Mouse (Mus musculus): ENCODE results near the gene Erbb3. TPM values are rescaled to one million over a fixed set of nuclear protein-coding genes. Genes with fewer than 3 reads are reported as not detected.
"Not testable (repeated sequence)": the region's sequence is repeated elsewhere in the genome, so short reads cannot be mapped to it uniquely, and the experiment has no call there.

Gene Erbb3
- polyA plus RNA-seq (2015; fragmentation: Nextera tagmentation; extraction: Ambion mirVana): 21.4 and 22.6 TPM in 2 replicates

DNA sequence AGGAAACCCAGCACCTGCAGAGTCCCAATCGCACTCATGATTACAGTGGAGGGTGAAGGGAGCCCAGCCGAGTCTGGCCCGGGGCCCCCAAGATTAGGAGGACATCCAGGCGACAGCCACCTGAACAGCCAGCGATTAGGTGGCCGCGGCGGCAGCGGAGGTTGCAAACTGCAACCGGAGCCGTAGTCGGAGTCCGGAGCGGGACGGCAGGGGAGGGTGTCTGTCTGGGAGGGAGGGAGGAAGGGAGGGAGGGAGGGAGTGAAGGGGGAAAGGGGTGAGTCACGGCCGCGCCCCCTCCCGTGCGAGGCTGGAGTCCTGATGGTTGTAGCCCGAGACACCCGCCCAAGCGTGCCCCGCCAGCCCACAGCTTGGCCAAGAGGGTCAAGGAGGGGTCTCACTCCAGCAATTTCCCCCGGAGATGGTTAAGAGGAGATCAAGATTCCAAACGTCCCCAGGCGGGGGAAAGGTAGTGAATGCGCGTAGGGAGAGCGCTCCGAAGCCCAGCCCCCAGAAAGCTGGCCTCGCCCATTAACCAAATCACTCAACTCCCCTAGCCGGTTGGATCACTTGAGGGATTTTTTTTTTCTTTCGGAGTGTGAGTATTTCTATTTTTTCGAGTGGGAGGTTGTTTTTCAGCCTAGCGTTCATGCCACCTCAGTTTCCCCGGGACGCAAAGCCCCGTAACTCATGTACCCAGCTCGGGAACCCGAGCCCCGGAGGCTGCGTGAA is at the start of gene Erbb3:
Erbb3 (minus strand) TSS at position 189 of the 729 bp plus-strand sequence.
- Histone ChIP-seq H3K27me3 (replicated peaks; ENCODE audit: insufficient read depth, low read length) (no peaks in the 10 kb centered on the region; the same call in 1 of the 2 replicates), H3K4me3 (ENCODE audit: low read depth, low read length) (peak within 1 kb of the TSS; percentile 63), H3K9ac (replicated peaks; ENCODE audit: low read depth) (peak within 1 kb of the TSS; percentile 62), H3K27ac (ENCODE audit: low read length) (peak within 1 kb of the TSS; percentile 97), H3K36me3 (ENCODE audit: insufficient read depth, low read length) (no peaks in the 10 kb centered on the region), H3K4me1 (ENCODE audit: insufficient read depth, low read depth, low read length) (no peaks in the 10 kb centered on the region), H3K4me2 (replicated peaks; ENCODE audit: low read depth, low read length) (peak within 1 kb of the TSS; percentile 98), H3K9me3 (ENCODE audit: low read length) (no peaks in the 10 kb centered on the region)
- ATAC-seq (peak; percentile 84), DNase-seq (ENCODE audit: low spot score) (peak; percentile 89)
- under 1% methylated on average over 41 of the region's 43 CpGs for WGBS
- TF ChIP-seq EP300 (IDR thresholded peaks at IDR 0.05) (peak; percentile 74), CTCF (IDR thresholded peaks at IDR 0.05) (no peak)

DNA sequence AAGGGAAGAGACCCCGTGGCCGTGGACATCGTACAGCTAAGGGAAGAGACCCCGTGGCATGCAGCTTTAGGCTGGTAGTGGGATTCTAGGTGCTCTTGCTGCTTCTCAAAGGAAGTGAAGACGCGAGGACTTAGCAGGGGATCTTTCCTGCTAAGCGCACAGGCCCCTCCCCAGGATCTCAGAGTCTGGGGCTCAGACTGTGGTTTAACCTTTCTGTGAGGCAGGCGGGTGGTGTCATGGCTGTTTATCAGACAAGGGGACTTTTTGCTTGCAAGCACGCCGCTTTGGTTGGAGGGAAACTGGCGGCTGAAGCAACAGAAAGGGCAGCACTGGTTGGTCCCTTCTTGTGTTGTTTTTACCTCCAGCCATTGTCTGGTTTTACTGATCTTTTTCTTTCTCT is 47.6 kb upstream of the Erbb3 start:
- no peak overlapping the region for H3K9ac ChIP-seq (replicated peaks; ENCODE audit: low read depth)
- H3K27me3 ChIP-seq (replicated peaks; ENCODE audit: insufficient read depth, low read length): no peaks in the 10 kb centered on the region
- H3K4me2 ChIP-seq (replicated peaks; ENCODE audit: low read depth, low read length): no peak overlapping the region
- 29% methylated on average over 11 of the region's 11 CpGs for whole genome bisulfite sequencing
- H3K27ac ChIP-seq (ENCODE audit: low read length): no peak overlapping the region
- TF ChIP-seq EP300 (IDR thresholded peaks at IDR 0.05) (no peak), CTCF (IDR thresholded peaks at IDR 0.05) (no peak)
- no peaks in the 10 kb centered on the region for H3K9me3 ChIP-seq (ENCODE audit: low read length)
- no peak for DNase-seq (ENCODE audit: low spot score)
- no peaks in the 10 kb centered on the region for H3K4me1 ChIP-seq (ENCODE audit: insufficient read depth, low read depth, low read length)
- H3K4me3 ChIP-seq (ENCODE audit: low read depth, low read length): no peak overlapping the region
- ATAC-seq: no peak
- no peaks in the 10 kb centered on the region for H3K36me3 ChIP-seq (ENCODE audit: insufficient read depth, low read length)

- no peaks in the 10 kb centered on the region for H3K27me3 ChIP-seq (replicated peaks; ENCODE audit: insufficient read depth, low read length)
- TF ChIP-seq EP300 (IDR thresholded peaks at IDR 0.05): no peak
- no peak for TF ChIP-seq CTCF (IDR thresholded peaks at IDR 0.05)
- no peaks in the 10 kb centered on the region for H3K36me3 ChIP-seq (ENCODE audit: insufficient read depth, low read length)
- H3K4me1 ChIP-seq (ENCODE audit: insufficient read depth, low read depth, low read length): no peaks in the 10 kb centered on the region
- no peaks in the 10 kb centered on the region for H3K9me3 ChIP-seq (ENCODE audit: low read length)
- H3K4me3 ChIP-seq (ENCODE audit: low read depth, low read length): no peak overlapping the region
- ATAC-seq (no peak), DNase-seq (ENCODE audit: low spot score) (no peak)
- H3K27ac ChIP-seq (ENCODE audit: low read length): no peak overlapping the region
- H3K4me2 ChIP-seq (replicated peaks; ENCODE audit: low read depth, low read length): no peak overlapping the region
- 58% methylated on average over 6 of the region's 6 CpGs for WGBS
- no peak overlapping the region for H3K9ac ChIP-seq (replicated peaks; ENCODE audit: low read depth)
Measured at GRCm38 (mm10) chr10:128636561-128636960, 47.1 kb upstream of the Erbb3 start.

GRCm38 (mm10) chr10:128635697-128636096 is 46.2 kb upstream of the Erbb3 start:
- H3K27me3 ChIP-seq (replicated peaks; ENCODE audit: insufficient read depth, low read length): no peaks in the 10 kb centered on the region
- H3K9me3 ChIP-seq (ENCODE audit: low read length): no peaks in the 10 kb centered on the region
- ATAC-seq (no peak), DNase-seq (ENCODE audit: low spot score) (no peak)
- no peak overlapping the region for H3K4me3 ChIP-seq (ENCODE audit: low read depth, low read length)
- no peaks in the 10 kb centered on the region for H3K4me1 ChIP-seq (ENCODE audit: insufficient read depth, low read depth, low read length)
- H3K27ac ChIP-seq (ENCODE audit: low read length): no peak overlapping the region
- H3K9ac ChIP-seq (replicated peaks; ENCODE audit: low read depth): no peak overlapping the region
- TF ChIP-seq EP300 (IDR thresholded peaks at IDR 0.05): no peak
- no peak for TF ChIP-seq CTCF (IDR thresholded peaks at IDR 0.05)
- WGBS: 87% methylated on average over 13 of the region's 13 CpGs
- H3K36me3 ChIP-seq (ENCODE audit: insufficient read depth, low read length): no peaks in the 10 kb centered on the region
- no peak overlapping the region for H3K4me2 ChIP-seq (replicated peaks; ENCODE audit: low read depth, low read length)

DNA sequence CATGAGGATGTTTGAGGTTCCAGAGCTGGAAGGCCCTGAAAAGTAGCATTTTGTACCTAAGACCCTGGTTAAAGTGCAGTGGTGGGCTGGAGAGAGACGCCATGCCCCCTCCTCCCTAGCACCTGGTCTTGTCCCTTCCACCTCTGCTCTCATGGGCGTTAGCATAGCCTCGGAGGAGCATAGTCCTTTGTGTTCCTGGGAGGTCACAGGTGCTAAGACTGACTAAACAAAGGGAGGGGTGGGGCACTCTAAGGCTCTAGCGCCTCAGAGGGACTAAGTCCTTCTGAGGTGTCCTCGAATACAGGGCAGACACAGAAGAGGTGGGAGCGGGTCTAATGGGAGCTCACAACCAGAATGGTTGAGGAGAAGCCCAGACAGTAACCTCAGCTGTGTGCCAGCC is 42.1 kb upstream of the Erbb3 start:
- DNase-seq (ENCODE audit: low spot score) (no peak), ATAC-seq (no peak)
- H3K27ac ChIP-seq (ENCODE audit: low read length): no peak overlapping the region
- H3K27me3 ChIP-seq (replicated peaks; ENCODE audit: insufficient read depth, low read length): no peaks in the 10 kb centered on the region
- WGBS: 13% methylated on average over 6 of the region's 6 CpGs
- no peak overlapping the region for H3K4me3 ChIP-seq (ENCODE audit: low read depth, low read length)
- H3K4me1 ChIP-seq (ENCODE audit: insufficient read depth, low read depth, low read length): no peaks in the 10 kb centered on the region
- TF ChIP-seq CTCF (IDR thresholded peaks at IDR 0.05) (no peak), EP300 (IDR thresholded peaks at IDR 0.05) (no peak)
- no peaks in the 10 kb centered on the region for H3K36me3 ChIP-seq (ENCODE audit: insufficient read depth, low read length)
- no peak overlapping the region for H3K9ac ChIP-seq (replicated peaks; ENCODE audit: low read depth)
- no peaks in the 10 kb centered on the region for H3K9me3 ChIP-seq (ENCODE audit: low read length)
- no peak overlapping the region for H3K4me2 ChIP-seq (replicated peaks; ENCODE audit: low read depth, low read length)

DNA sequence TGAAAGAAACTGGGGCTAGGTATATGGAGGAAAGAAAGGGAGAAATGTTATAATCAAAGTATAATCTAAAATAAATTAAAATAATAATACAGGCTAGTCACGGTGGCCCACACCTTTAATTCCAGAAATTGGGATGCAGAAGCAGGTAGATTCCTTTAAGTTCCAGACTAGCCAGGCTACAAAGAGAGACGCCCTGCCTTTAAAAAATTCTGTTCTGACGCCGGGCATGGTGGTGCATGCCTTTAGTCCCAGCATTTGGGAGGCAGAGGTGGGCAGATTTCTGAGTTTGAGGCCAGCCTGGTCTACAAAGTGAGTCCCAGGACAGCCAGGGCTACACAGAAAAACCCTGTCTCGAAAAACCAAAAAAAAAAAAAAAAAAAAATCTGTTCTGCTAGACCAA is 40.9 kb upstream of the Erbb3 start:
- not testable (repeated sequence) for H3K4me3 ChIP-seq (ENCODE audit: low read depth, low read length); H3K4me2 ChIP-seq (replicated peaks; ENCODE audit: low read depth, low read length); H3K36me3 ChIP-seq (ENCODE audit: insufficient read depth, low read length); ATAC-seq; H3K9ac ChIP-seq (replicated peaks; ENCODE audit: low read depth); H3K4me1 ChIP-seq (ENCODE audit: insufficient read depth, low read depth, low read length); DNase-seq (ENCODE audit: low spot score); H3K27me3 ChIP-seq (replicated peaks; ENCODE audit: insufficient read depth, low read length); H3K27ac ChIP-seq (ENCODE audit: low read length); H3K9me3 ChIP-seq (ENCODE audit: low read length)
- 82% methylated on average over 5 of the region's 5 CpGs for WGBS

Data from lung, postnatal 0 days (tissue).